Mouse (Mus musculus): ENCODE data around the gene Samd4. TPM values are rescaled to one million over a fixed set of nuclear protein-coding genes. Genes with fewer than 3 reads are reported as not detected.

The Samd4 gene
- not detected in 2 replicates for total RNA-seq (2014; fragmentation: Nextera tagmentation)
- total RNA-seq (2017), result under 0.01 and 0.22 TPM in 2 replicates
- polyA plus RNA-seq (2012), result not detected in 2 replicates

- Histone ChIP-seq H3K4me3 (ENCODE audit: low read depth, low read length) (no peak within 1 kb of the TSS), H3K27me3 (ENCODE audit: insufficient read depth, low read length) (peaks cover 45% of the 10 kb centered on the region), H3K9me3 (replicated peaks) (peaks cover 7% of the 10 kb centered on the region), H3K36me3 (replicated peaks) (no peaks in the 10 kb centered on the region), H3K4me1 (ENCODE audit: insufficient read depth, low read depth, low read length) (0 out of 2 replicates have a peak, but pooled peaks cover 3% of the 10 kb centered on the region)
- ATAC-seq (ENCODE audit: extremely low read depth, insufficient number of reproducible peaks, low FRiP score, poor library complexity, severe bottlenecking) (no peak), DNase-seq (ENCODE audit: low spot score) (no peak)
- no peak for TF ChIP-seq GATA2 (IDR thresholded peaks at IDR 0.05; ENCODE audit: borderline replicate concordance, low read depth, low read length)
- no peak for TF ChIP-seq CTCF (IDR thresholded peaks at IDR 0.05; ENCODE audit: low read depth, low read length)
- no peak for TF ChIP-seq TAL1 (conservative IDR thresholded peaks at IDR 0.05; ENCODE audit: low read depth, low read length)
- no peak for TF ChIP-seq POLR2AphosphoS5 (IDR thresholded peaks at IDR 0.05; ENCODE audit: insufficient replicate concordance, low read depth, low read length)
- no peak for TF ChIP-seq GATA1 (IDR thresholded peaks at IDR 0.05; ENCODE audit: borderline replicate concordance, low read length)
These were observed at the start of gene Samd4 for GRCm38 (mm10) chr14:46882431-46883067. Gene Samd4 (plus strand): TSS chr14:46882854.

DNA sequence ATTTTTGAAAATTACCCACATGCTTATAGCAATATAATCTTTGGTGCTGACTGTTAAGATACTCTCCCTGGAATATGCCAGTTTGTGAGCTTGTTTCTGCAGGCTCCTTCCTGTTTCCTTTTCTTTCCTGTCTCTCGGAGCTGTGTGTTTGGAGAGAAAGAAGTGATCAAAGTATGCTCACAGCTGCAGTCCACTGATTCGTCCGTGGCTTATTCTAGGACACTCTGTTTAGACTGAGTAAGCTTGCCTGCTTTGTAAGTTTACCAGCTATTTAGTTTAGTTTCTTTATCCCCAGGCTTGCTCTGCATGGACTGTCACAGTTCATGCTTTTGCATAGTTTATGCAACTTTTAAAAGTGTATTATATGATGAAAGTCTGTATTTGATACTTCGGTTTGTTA is 43.3 kb upstream of the Samd4 start:
- Histone ChIP-seq H3K27me3 (ENCODE audit: insufficient read depth, low read length) (no peaks in the 10 kb centered on the region), H3K4me3 (ENCODE audit: low read depth, low read length) (no peak overlapping the region), H3K9me3 (replicated peaks) (no peaks in the 10 kb centered on the region; the same call in 1 of the 2 replicates), H3K4me1 (ENCODE audit: insufficient read depth, low read depth, low read length) (peaks cover 4% of the 10 kb centered on the region; the same call in 1 of the 2 replicates), H3K36me3 (replicated peaks) (peaks cover 54% of the 10 kb centered on the region)
- TF ChIP-seq GATA1 (IDR thresholded peaks at IDR 0.05; ENCODE audit: borderline replicate concordance, low read length) (no peak), TAL1 (conservative IDR thresholded peaks at IDR 0.05; ENCODE audit: low read depth, low read length) (no peak), GATA2 (IDR thresholded peaks at IDR 0.05; ENCODE audit: borderline replicate concordance, low read depth, low read length) (no peak), CTCF (IDR thresholded peaks at IDR 0.05; ENCODE audit: low read depth, low read length) (no peak), POLR2AphosphoS5 (IDR thresholded peaks at IDR 0.05; ENCODE audit: insufficient replicate concordance, low read depth, low read length) (no peak)
- ATAC-seq (ENCODE audit: extremely low read depth, insufficient number of reproducible peaks, low FRiP score, poor library complexity, severe bottlenecking) (no peak), DNase-seq (ENCODE audit: low spot score) (no peak)

DNA sequence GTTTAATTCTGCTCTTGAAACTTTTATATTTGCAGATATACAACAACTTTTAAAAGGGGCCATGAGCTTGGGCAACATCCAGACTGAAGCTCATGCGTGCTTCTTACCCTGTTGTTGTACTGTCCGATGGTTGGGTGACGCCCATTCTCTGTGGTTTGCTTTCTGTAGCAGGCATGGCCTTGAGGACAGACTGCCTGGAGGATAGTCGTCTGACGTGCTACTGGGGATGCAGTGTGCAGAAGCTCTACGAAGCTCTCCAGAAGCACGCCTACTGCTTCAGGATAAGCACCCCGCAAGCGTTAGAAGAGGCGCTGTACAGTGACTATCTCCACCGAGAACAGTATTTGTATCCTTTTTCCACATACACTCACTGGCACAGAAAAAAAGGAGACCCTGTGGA is 36.9 kb upstream of the Samd4 start:
- TF ChIP-seq GATA1 (IDR thresholded peaks at IDR 0.05; ENCODE audit: borderline replicate concordance, low read length) (no peak), GATA2 (IDR thresholded peaks at IDR 0.05; ENCODE audit: borderline replicate concordance, low read depth, low read length) (no peak), CTCF (IDR thresholded peaks at IDR 0.05; ENCODE audit: low read depth, low read length) (no peak), POLR2AphosphoS5 (IDR thresholded peaks at IDR 0.05; ENCODE audit: insufficient replicate concordance, low read depth, low read length) (no peak), TAL1 (conservative IDR thresholded peaks at IDR 0.05; ENCODE audit: low read depth, low read length) (no peak)
- DNase-seq (ENCODE audit: low spot score), result no peak
- ATAC-seq (ENCODE audit: extremely low read depth, insufficient number of reproducible peaks, low FRiP score, poor library complexity, severe bottlenecking), result no peak
- no peak overlapping the region for H3K4me3 ChIP-seq (ENCODE audit: low read depth, low read length)
- H3K27me3 ChIP-seq (ENCODE audit: insufficient read depth, low read length), result no peaks in the 10 kb centered on the region
- peaks cover 68% of the 10 kb centered on the region for H3K36me3 ChIP-seq (replicated peaks)
- H3K4me1 ChIP-seq (ENCODE audit: insufficient read depth, low read depth, low read length), result peaks cover 7% of the 10 kb centered on the region
- no peaks in the 10 kb centered on the region for H3K9me3 ChIP-seq (replicated peaks)

GRCm38 (mm10) chr14:46848063-46848590 is 34.5 kb upstream of the Samd4 start:
- Histone ChIP-seq H3K27me3 (ENCODE audit: insufficient read depth, low read length) (no peaks in the 10 kb centered on the region), H3K36me3 (replicated peaks) (peaks cover 50% of the 10 kb centered on the region), H3K4me3 (ENCODE audit: low read depth, low read length) (no peak overlapping the region), H3K4me1 (ENCODE audit: insufficient read depth, low read depth, low read length) (peaks cover 7% of the 10 kb centered on the region), H3K9me3 (replicated peaks) (no peaks in the 10 kb centered on the region)
- ATAC-seq (ENCODE audit: extremely low read depth, insufficient number of reproducible peaks, low FRiP score, poor library complexity, severe bottlenecking), result no peak
- no peak for DNase-seq (ENCODE audit: low spot score)
- TF ChIP-seq GATA2 (IDR thresholded peaks at IDR 0.05; ENCODE audit: borderline replicate concordance, low read depth, low read length), result no peak
- TF ChIP-seq CTCF (IDR thresholded peaks at IDR 0.05; ENCODE audit: low read depth, low read length), result no peak
- no peak for TF ChIP-seq POLR2AphosphoS5 (IDR thresholded peaks at IDR 0.05; ENCODE audit: insufficient replicate concordance, low read depth, low read length)
- TF ChIP-seq GATA1 (IDR thresholded peaks at IDR 0.05; ENCODE audit: borderline replicate concordance, low read length), result no peak
- no peak for TF ChIP-seq TAL1 (conservative IDR thresholded peaks at IDR 0.05; ENCODE audit: low read depth, low read length)

DNA sequence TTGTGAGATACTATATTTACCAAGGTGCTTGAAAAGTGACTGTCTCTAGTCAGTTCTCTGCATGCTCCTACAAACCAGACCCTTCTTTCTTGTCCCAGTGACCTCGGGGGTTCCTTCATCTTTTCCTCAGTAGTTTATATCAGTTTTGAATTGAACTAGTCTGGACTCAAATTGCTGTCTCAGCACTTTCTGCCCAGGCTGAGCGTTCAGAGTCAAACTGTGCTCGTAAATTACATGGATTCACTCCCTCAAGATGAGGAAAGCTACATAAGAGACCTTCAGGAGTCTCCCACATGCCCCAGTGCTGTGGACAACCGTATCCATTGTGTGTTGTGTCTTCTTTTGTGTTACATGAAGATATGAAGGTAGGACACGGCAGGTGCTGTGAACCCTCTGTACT is 33.9 kb upstream of the Samd4 start:
- Histone ChIP-seq H3K4me1 (ENCODE audit: insufficient read depth, low read depth, low read length) (peaks cover 7% of the 10 kb centered on the region), H3K4me3 (ENCODE audit: low read depth, low read length) (no peak overlapping the region), H3K27me3 (ENCODE audit: insufficient read depth, low read length) (no peaks in the 10 kb centered on the region), H3K36me3 (replicated peaks) (peaks cover 50% of the 10 kb centered on the region), H3K9me3 (replicated peaks) (no peaks in the 10 kb centered on the region)
- ATAC-seq (ENCODE audit: extremely low read depth, insufficient number of reproducible peaks, low FRiP score, poor library complexity, severe bottlenecking) (no peak), DNase-seq (ENCODE audit: low spot score) (no peak)
- no peak for TF ChIP-seq CTCF (IDR thresholded peaks at IDR 0.05; ENCODE audit: low read depth, low read length)
- no peak for TF ChIP-seq GATA2 (IDR thresholded peaks at IDR 0.05; ENCODE audit: borderline replicate concordance, low read depth, low read length)
- TF ChIP-seq POLR2AphosphoS5 (IDR thresholded peaks at IDR 0.05; ENCODE audit: insufficient replicate concordance, low read depth, low read length), result no peak
- no peak for TF ChIP-seq GATA1 (IDR thresholded peaks at IDR 0.05; ENCODE audit: borderline replicate concordance, low read length)
- no peak for TF ChIP-seq TAL1 (conservative IDR thresholded peaks at IDR 0.05; ENCODE audit: low read depth, low read length)

- Histone ChIP-seq H3K9me3 (replicated peaks) (no peaks in the 10 kb centered on the region), H3K27me3 (ENCODE audit: insufficient read depth, low read length) (no peaks in the 10 kb centered on the region), H3K36me3 (replicated peaks) (peaks cover 49% of the 10 kb centered on the region), H3K4me1 (ENCODE audit: insufficient read depth, low read depth, low read length) (peaks cover 7% of the 10 kb centered on the region), H3K4me3 (ENCODE audit: low read depth, low read length) (no peak overlapping the region)
- no peak for DNase-seq (ENCODE audit: low spot score)
- no peak for ATAC-seq (ENCODE audit: extremely low read depth, insufficient number of reproducible peaks, low FRiP score, poor library complexity, severe bottlenecking)
- TF ChIP-seq POLR2AphosphoS5 (IDR thresholded peaks at IDR 0.05; ENCODE audit: insufficient replicate concordance, low read depth, low read length), result no peak
These were observed 32.9 kb upstream of the Samd4 start for GRCm38 (mm10) chr14:46849769-46850168.

Data from G1E (cell line).